15 mouse cellular contexts compared by ENCODE assay signal in the genomic region with DNA sequence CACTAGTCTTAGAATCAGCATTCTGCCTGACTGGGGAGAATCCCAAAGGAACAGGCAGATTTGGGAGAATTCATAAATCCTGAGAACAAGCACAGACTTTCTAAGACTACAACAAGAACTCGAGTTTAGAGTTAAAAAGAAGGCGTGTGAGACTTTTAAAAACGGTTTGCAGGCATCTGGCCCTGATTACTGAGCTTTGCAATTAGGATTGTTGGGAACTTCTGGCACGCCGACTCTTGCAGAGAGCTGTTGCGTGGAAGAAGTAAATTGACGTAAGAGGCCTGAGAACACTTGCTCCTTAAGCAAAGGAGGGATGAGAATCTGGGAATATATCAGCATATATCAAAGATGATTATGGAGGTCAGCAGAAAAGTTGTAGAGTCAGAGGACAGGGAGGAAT.
DNase-seq lines count a peak whose midpoint lies in the region; ATAC-seq lines count a peak whose summit lies in the region.
"Had no signal": no experiment of that assay in that cellular context is flagged by ENCODE, and none has a peak within 500 bp of the region (broad histone marks: within the 10 kb centered on the region; RNA-seq: fewer than 3 reads in every experiment).

No protein-coding gene starts in this region.

- no peaks in the 10 kb centered on the region for H3K27me3 ChIP-seq in embryonic facial prominence, embryonic 11.5 days (ENCODE audit: control insufficient read depth, insufficient read depth, low read length)
- H3K27me3 ChIP-seq: kidney, embryonic 15.5 days; stomach, embryonic 15.5 days had no signal

- no peak overlapping the region for H3K4me3 ChIP-seq in embryonic facial prominence, embryonic 11.5 days (ENCODE audit: low read depth, low read length)
- H3K4me3 ChIP-seq: kidney, embryonic 15.5 days; stomach, embryonic 15.5 days had no signal

- H3K9me3 ChIP-seq in embryonic facial prominence, embryonic 11.5 days (replicated peaks; ENCODE audit: control insufficient read depth, low read length): no peaks in the 10 kb centered on the region
- H3K9me3 ChIP-seq: kidney, embryonic 15.5 days; stomach, embryonic 15.5 days had no signal

- ATAC-seq in embryonic facial prominence, embryonic 11.5 days (replicated peaks; ENCODE audit: insufficient number of reproducible peaks, low FRiP score, low TSS enrichment, low read depth): no peak
- ATAC-seq: CD4-positive, CD25-positive, alpha-beta regulatory T cell, adult 4 months; forebrain, embryonic 16.5 days; lung, postnatal 0 days had no signal

- H3K4me1 ChIP-seq in embryonic facial prominence, embryonic 11.5 days (ENCODE audit: control insufficient read depth, insufficient read depth, low read length): no peaks in the 10 kb centered on the region
- H3K4me1 ChIP-seq: kidney, embryonic 15.5 days; stomach, embryonic 15.5 days had no signal

- no peaks in the 10 kb centered on the region for H3K36me3 ChIP-seq in embryonic facial prominence, embryonic 11.5 days (replicated peaks; ENCODE audit: control insufficient read depth, insufficient read depth, low read depth, low read length)
- H3K36me3 ChIP-seq: kidney, embryonic 15.5 days; stomach, embryonic 15.5 days had no signal

- whole genome bisulfite sequencing in embryonic facial prominence, embryonic 11.5 days: 45% methylated on average over 7 of the region's 7 CpGs

- no peak overlapping the region for H3K4me2 ChIP-seq in embryonic facial prominence, embryonic 11.5 days (ENCODE audit: low read depth, low read length)
- H3K4me2 ChIP-seq: kidney, embryonic 15.5 days; midbrain, embryonic 11.5 days; stomach, embryonic 15.5 days had no signal

- no peak overlapping the region for H3K9ac ChIP-seq in embryonic facial prominence, embryonic 11.5 days (replicated peaks; ENCODE audit: low read length)
- H3K9ac ChIP-seq: kidney, embryonic 15.5 days; stomach, embryonic 15.5 days had no signal

- peak; percentile 48 for DNase-seq in embryonic facial prominence, embryonic 11.5 days (ENCODE audit: low spot score)
- DNase-seq in frontal cortex, adult 2 months (ENCODE audit: extremely low spot score in 1 of 2, low spot score in 1 of 2): peak; percentile 39 to 71
- peak; percentile 17 to 52 for DNase-seq in left cerebral cortex, adult 18-20 months (ENCODE audit: low spot score in 2 of 2)
- peak; percentile 46 to 49 for DNase-seq in right cerebral cortex, adult 2 months (ENCODE audit: low spot score in 2 of 2)
- DNase-seq in cerebellum, postnatal 14 days: no peak
- DNase-seq in T-cell, adult 2 months (ENCODE audit: low spot score): no peak
- DNase-seq in thymus, postnatal 36 days: no peak
- DNase-seq: cerebellum, adult 9-10 months; heart, adult 18-20 months had no signal

- H3K27ac ChIP-seq in embryonic facial prominence, embryonic 11.5 days (replicated peaks; ENCODE audit: low read depth, low read length): no peak overlapping the region
- H3K27ac ChIP-seq: kidney, embryonic 15.5 days; stomach, embryonic 15.5 days had no signal

Comparison
In these comparisons a context has a peak if more than half of its experiments do, and no peak if none do; other contexts are left out.
1. DNase-seq: peak in embryonic facial prominence, embryonic 11.5 days (single experiment), frontal cortex, adult 2 months (2 of 2), left cerebral cortex, adult 18-20 months (2 of 2) and right cerebral cortex, adult 2 months (2 of 2); none in cerebellum, postnatal 14 days (0 of 2), T-cell, adult 2 months (single experiment) and thymus, postnatal 36 days (0 of 2).